Mouse (Mus musculus): ENCODE measurements at regions not wholly inside any gene's neighbourhood (a gene's known extent, or its start where the extent isn't known, plus 50 kb on each side); places are given as distances from the start of the nearest gene placed in this dataset.

DNA sequence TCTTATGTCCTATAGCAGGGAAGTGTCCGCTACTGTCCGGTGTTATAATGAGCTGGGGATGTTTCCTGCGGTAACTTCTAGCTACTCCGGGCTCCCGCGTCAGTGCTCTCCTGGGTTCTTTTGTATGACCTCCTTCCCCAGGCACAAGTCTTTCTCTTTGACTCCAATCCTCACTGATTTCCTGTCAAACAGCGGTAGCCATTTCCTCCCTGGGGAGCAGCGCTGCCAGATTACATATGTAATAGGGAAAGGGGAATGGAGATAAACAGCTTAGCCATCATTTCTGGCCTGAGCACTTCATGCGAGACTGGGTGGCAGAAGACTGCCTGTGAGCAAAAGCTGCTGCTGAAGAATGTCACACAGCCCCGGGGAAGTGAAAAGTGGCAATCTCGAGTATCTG is 262.4 kb upstream of the Dach1 start:
- Histone ChIP-seq H3K4me3 (ENCODE audit: insufficient read depth, low read depth, low read length) (no peak overlapping the region), H3K27me3 (replicated peaks; ENCODE audit: control insufficient read depth, insufficient read depth, low read length) (no peaks in the 10 kb centered on the region), H3K27ac (ENCODE audit: insufficient read depth, low read depth, low read length) (no peak overlapping the region), H3K36me3 (ENCODE audit: control insufficient read depth, insufficient read depth, low read length) (no peaks in the 10 kb centered on the region), H3K4me1 (ENCODE audit: control insufficient read depth, insufficient read depth, low read length) (no peaks in the 10 kb centered on the region)
- WGBS, result 49% methylated on average over 11 of the region's 11 CpGs
- TF ChIP-seq POLR2A (IDR thresholded peaks at IDR 0.05; ENCODE audit: low read depth, low read length) (no peak), CTCF (conservative IDR thresholded peaks at IDR 0.05; ENCODE audit: insufficient read depth, insufficient read length, low read depth, low read length) (no peak)
- DNase-seq, result no peak

DNA sequence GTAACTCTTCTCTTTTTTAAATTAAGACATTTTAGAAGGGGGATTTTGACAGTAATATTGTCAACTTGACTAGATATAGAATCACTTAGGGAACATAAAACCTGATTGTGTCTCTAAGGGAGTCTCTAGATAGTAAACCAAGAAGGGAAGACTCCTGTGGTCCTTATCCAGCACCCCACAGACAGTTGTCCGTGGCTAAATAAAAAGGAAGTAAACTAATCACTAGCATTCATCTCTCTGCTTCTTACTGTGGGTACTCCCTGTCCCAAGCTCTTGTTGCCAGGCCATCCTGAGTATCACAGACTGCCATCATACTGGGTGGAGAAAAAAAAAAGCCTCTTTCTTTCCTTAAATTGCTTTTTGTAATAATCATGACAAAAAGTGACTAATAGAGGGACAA is 248.2 kb upstream of the Dach1 start:
- H3K4me1 ChIP-seq (ENCODE audit: control insufficient read depth, insufficient read depth, low read length), result no peaks in the 10 kb centered on the region
- DNase-seq, result no peak
- H3K36me3 ChIP-seq (ENCODE audit: control insufficient read depth, insufficient read depth, low read length), result no peaks in the 10 kb centered on the region
- TF ChIP-seq POLR2A (IDR thresholded peaks at IDR 0.05; ENCODE audit: low read depth, low read length) (no peak), CTCF (conservative IDR thresholded peaks at IDR 0.05; ENCODE audit: insufficient read depth, insufficient read length, low read depth, low read length) (no peak)
- WGBS, result 47% methylated on average over 1 of the region's 1 CpGs
- no peak overlapping the region for H3K4me3 ChIP-seq (ENCODE audit: insufficient read depth, low read depth, low read length)
- H3K27me3 ChIP-seq (replicated peaks; ENCODE audit: control insufficient read depth, insufficient read depth, low read length), result no peaks in the 10 kb centered on the region
- no peak overlapping the region for H3K27ac ChIP-seq (ENCODE audit: insufficient read depth, low read depth, low read length)

DNA sequence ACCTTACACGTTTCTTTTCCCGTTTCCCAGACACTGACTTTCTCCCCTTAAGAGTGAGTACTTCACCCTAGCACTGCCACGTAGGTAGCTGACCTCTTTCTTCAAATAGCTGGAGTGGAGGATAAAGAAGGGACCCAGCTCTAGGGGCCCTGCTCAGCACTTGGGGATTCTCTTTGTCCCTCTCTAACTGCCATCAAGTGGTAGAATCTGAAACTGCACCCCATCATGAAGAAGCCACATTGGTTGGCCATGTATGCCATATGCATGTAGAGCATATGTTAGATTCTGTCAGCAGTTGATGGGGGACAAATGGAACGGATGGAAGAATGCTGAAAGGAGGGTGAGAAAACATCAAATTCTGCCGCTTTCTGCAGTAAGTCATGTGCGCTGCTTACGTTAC is 244.6 kb upstream of the Dach1 start:
- no peak for TF ChIP-seq CTCF (conservative IDR thresholded peaks at IDR 0.05; ENCODE audit: insufficient read depth, insufficient read length, low read depth, low read length)
- TF ChIP-seq POLR2A (IDR thresholded peaks at IDR 0.05; ENCODE audit: low read depth, low read length), result no peak
- no peaks in the 10 kb centered on the region for H3K4me1 ChIP-seq (ENCODE audit: control insufficient read depth, insufficient read depth, low read length)
- no peak overlapping the region for H3K4me3 ChIP-seq (ENCODE audit: insufficient read depth, low read depth, low read length)
- 61% methylated on average over 7 of the region's 7 CpGs for WGBS
- no peak overlapping the region for H3K27ac ChIP-seq (ENCODE audit: insufficient read depth, low read depth, low read length)
- no peaks in the 10 kb centered on the region for H3K36me3 ChIP-seq (ENCODE audit: control insufficient read depth, insufficient read depth, low read length)
- no peaks in the 10 kb centered on the region for H3K27me3 ChIP-seq (replicated peaks; ENCODE audit: control insufficient read depth, insufficient read depth, low read length)
- DNase-seq, result peak; percentile 2

DNA sequence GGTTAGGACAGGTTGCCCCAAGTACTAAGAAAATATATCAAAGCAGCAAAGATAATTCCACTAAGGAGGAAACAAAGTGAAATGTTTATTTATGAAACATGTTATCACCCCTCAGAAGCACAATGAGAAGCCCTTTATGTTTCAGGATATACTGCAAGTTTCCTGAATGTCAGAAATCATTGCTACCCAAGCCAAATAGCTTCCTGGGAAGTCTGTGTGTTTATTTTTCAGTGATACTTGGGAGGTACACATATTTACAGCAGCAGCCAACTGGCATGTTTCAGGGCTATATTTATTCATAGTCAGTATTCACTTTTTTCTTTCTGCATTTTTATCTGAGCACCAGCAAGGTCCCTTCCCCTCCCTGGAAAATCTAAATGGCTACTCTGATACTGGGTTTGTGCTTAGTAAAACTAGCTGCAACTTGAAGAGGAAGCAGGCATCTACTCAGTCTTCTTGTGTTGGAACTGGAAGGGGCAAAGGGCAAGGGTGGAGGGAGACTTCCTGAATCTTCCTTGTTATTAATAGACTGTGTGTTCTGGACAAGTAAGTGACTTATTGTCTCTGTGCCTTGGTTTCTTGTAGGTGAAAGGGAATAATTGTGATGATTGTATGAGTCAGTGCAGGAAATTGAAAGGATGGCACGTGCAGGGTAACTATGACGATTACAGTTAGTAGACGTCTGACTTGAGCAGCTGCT is 236.5 kb upstream of the Dach1 start:
- TF ChIP-seq POLR2A (IDR thresholded peaks at IDR 0.05; ENCODE audit: low read depth, low read length), result no peak
- TF ChIP-seq CTCF (conservative IDR thresholded peaks at IDR 0.05; ENCODE audit: insufficient read depth, insufficient read length, low read depth, low read length), result no peak
- Histone ChIP-seq H3K27me3 (replicated peaks; ENCODE audit: control insufficient read depth, insufficient read depth, low read length) (no peaks in the 10 kb centered on the region), H3K4me3 (ENCODE audit: insufficient read depth, low read depth, low read length) (no peak overlapping the region), H3K27ac (ENCODE audit: insufficient read depth, low read depth, low read length) (no peak overlapping the region), H3K4me1 (ENCODE audit: control insufficient read depth, insufficient read depth, low read length) (0 out of 2 replicates have a peak, but pooled peaks cover 4% of the 10 kb centered on the region), H3K36me3 (ENCODE audit: control insufficient read depth, insufficient read depth, low read length) (no peaks in the 10 kb centered on the region)
- DNase-seq, result peak; percentile 27
- 60% methylated on average over 3 of the region's 3 CpGs for WGBS

DNA sequence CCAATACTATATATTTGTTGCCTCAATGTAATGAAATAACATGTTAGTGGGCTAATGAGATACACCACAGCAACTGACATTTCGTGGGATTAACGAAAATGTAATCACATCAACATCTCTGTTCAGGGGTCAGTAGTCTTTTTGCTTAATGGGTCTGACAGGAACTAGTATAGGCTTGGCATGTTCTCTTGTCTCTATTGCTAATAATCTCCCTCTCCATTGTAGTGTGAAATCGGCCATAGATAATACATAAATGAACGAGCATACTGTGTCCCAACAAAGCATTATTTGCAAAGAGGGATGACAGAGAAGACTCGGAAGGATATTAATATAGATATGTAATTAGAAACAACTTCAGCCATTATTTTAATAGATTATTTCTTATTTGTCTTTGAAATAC is 234.5 kb upstream of the Dach1 start:
- WGBS, result 90% methylated on average over 5 of the region's 5 CpGs

DNA sequence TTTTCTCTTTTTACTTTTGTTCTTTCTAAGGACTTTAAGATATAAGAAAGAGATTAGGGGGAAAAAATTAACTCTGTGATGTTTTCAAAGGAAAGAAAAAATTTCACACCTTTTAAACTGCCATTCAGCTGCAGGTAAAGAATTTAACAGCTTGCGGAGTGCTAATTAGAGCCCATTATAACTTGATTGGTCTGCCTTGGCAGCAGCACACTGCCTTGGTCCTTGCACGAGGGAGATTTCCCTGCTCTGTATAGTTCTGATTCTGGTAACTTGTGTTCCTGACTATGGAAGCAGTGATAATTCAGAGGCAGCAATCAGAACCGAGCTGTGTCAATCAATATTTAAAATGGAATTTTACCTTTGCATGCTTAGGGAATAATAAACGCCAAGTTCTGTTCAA is 218.3 kb upstream of the Dach1 start:
- H3K4me3 ChIP-seq (ENCODE audit: insufficient read depth, low read depth, low read length), result no peak overlapping the region
- H3K27me3 ChIP-seq (replicated peaks; ENCODE audit: control insufficient read depth, insufficient read depth, low read length), result no peaks in the 10 kb centered on the region
- WGBS, result 56% methylated on average over 4 of the region's 4 CpGs
- H3K27ac ChIP-seq (ENCODE audit: insufficient read depth, low read depth, low read length), result no peak overlapping the region
- no peaks in the 10 kb centered on the region for H3K4me1 ChIP-seq (ENCODE audit: control insufficient read depth, insufficient read depth, low read length)
- TF ChIP-seq CTCF (conservative IDR thresholded peaks at IDR 0.05; ENCODE audit: insufficient read depth, insufficient read length, low read depth, low read length) (no peak), POLR2A (IDR thresholded peaks at IDR 0.05; ENCODE audit: low read depth, low read length) (no peak)
- DNase-seq, result no peak
- H3K36me3 ChIP-seq (ENCODE audit: control insufficient read depth, insufficient read depth, low read length), result no peaks in the 10 kb centered on the region

More for the DNA sequence above, 234.5 kb upstream of the Dach1 start:
- Histone ChIP-seq H3K27ac (ENCODE audit: insufficient read depth, low read depth, low read length) (no peak overlapping the region), H3K4me3 (ENCODE audit: insufficient read depth, low read depth, low read length) (no peak overlapping the region), H3K27me3 (replicated peaks; ENCODE audit: control insufficient read depth, insufficient read depth, low read length) (no peaks in the 10 kb centered on the region), H3K36me3 (ENCODE audit: control insufficient read depth, insufficient read depth, low read length) (no peaks in the 10 kb centered on the region), H3K4me1 (ENCODE audit: control insufficient read depth, insufficient read depth, low read length) (0 out of 2 replicates have a peak, but pooled peaks cover 4% of the 10 kb centered on the region)
- no peak for DNase-seq
- no peak for TF ChIP-seq CTCF (conservative IDR thresholded peaks at IDR 0.05; ENCODE audit: insufficient read depth, insufficient read length, low read depth, low read length)
- TF ChIP-seq POLR2A (IDR thresholded peaks at IDR 0.05; ENCODE audit: low read depth, low read length), result no peak

All from kidney, adult 2 months (tissue).